Mouse (Mus musculus): Measurements from ENCODE around the gene Abr.

DNA sequence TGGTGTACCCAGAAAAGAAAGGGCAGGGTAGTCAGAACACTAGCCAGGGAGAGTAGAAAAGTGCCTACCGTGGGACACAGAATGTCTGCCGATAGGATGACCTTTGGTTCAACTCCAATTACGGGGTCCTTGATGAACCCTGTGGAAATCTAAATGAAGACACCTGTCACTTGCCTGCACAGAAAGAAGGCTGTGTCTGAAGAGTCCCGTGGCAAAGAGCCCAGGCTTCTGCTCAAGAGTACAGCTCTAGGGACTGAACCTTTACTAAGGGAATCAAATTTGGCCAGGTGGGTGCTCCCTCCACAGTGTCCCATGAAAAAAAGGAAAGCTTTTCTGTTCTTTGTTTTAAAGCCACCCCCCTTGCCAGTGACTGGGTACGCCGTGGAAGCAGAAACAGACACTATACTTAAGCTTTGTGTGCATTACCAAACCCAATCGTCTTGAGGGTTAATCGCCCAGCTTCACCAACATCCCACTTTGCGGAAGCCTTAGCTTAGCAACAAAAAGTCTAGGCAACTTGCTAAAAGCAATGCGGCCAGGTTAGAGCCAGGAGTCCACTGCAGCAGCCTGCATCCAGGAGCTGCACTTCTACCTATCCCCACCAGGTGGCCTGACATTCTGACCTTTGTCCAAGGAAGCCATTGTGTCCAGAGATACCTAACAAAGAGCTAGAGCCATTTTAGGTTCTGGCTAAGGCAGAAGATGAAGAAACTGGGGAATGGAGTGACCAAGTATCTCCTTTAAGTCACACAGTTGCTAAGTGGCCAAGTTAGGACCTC lies 85.3 kb downstream of the Abr start:
- TF ChIP-seq CTCF (IDR thresholded peaks at IDR 0.05; ENCODE audit: low read depth, low read length) (peak; percentile 34), POLR2A (IDR thresholded peaks at IDR 0.05; ENCODE audit: borderline replicate concordance, low read depth, low read length) (no peak)

Data from bone marrow macrophage, adult 2 months (primary cell).